Mouse (Mus musculus) CD4-positive helper T cell, adult 2 months (primary cell): ENCODE data around the gene App.

ENCODE experiments used
- DNase-seq: peaks from one replicate; pipeline ENCODE4 v3.0.0-alpha.2; 2012; ENCODE audit warnings: low read depth, missing footprints, low spot score

App gene

DNA sequence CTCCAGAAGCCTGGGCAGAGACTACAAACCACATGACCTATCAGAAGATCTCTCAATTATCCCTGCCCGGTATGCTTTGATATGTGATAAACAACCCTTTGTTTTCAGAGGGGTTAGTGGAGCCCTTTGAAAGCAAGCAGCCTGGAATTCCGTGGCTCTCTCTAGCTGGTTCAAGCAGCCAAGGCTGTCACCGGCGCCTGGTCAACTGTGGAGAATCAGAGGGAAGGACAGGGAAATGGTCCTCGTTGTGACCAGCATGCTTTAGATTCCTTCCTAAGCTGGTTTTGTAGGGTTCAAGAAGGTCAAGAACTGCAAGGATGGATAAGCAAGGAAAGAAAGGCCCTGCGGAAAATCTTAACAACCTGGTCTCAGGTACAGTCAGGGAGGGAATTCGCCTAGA is 21.9 kb downstream of the App start:
- no peak for DNase-seq

DNA sequence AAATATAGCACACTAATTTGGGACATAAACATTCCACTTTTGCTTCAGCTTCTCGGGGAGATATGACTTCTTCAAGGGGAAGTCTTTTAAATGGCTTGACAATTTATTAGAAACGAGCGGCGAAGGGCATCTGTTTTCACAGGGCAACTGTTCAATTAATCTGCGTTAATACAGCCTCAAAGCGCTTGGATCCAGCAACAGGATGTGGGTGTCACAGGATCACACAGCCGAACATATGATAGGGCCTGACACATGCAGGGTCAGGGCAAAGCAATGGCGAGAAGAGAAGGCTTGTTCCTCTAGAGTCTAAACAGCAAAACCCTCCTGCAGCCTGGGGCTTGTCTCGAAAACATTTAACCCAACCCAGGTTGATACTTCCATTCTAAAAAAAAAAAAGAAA is 22.7 kb downstream of the App start:
- no peak for DNase-seq

DNA sequence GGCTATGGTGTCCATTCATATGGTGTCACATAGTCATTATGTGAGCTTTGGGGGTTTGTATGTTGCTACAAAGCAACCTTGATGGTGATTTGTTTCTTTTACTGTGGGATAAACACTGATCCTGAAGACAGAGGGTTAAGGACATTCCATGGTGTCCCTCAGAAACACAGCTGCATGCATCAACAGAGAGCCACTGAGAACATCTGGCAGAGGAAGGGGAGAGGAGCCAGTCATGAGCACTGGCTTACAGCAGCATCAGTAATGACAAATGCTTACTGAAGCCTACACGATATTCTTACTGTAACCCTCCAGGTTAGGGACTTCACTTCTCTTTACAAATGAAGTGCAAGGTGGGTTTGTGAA is 24.1 kb downstream of the App start:
- no peak for DNase-seq

DNA sequence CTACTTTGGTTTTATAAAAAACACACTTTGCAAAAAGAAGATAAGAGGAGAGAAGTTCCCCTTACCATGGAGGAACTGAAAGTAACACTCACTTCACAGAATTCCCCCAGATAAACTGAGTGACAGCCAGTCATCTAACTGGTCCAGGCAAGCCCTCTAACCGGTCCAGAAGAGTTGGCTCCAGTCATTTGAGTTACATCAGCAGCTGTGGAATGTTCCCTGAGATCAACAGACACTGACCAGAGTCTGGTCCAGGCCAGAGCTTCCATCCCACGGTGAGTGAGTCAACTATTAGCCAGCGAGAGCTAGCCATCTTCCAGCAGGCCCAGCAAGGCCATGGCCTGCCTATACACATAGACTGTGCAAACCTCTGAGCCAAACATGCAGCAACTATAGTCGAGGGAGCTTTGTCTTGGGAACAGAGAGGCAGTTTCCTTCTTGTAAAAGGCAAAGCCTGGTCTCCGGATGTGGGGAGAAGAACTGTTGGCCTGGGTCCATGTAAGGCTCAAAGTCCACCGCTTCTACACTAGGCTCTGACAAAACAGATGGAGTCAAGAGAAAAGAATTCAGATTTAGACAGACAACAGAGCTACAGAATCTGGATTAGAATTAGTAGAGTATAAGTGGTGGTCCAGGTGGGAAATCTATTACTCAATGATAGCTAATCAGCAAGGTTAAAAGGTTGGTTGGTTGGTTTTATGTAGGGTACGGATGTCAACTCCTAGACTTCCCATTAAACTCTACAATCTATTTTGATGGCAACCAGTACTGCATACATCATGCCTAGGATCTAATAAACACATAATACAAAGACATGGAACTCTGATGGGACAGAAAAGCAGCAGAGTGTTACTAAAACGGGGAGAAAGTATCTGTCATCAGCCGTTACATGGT is 24.7 kb downstream of the App start:
- no peak for DNase-seq

DNA sequence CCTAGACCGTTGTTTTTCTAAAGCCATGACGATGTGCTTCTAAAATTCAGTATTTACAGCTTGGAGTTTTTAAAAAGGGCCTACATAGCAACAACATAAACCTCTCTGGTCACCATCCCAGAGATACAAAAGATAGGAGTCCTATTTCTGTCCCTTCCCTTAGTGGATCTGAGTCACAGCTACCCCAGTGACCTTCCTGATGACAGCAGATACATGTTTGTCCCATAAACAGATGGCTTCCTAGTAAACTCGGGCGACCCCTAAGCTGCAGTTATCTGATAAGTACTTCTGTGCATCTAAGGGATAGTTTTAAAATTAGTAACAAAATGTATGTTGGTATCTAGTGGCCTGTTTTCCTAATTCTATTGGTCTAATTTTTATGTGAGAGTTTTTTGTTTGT is 26.1 kb downstream of the App start:
- DNase-seq: no peak

DNA sequence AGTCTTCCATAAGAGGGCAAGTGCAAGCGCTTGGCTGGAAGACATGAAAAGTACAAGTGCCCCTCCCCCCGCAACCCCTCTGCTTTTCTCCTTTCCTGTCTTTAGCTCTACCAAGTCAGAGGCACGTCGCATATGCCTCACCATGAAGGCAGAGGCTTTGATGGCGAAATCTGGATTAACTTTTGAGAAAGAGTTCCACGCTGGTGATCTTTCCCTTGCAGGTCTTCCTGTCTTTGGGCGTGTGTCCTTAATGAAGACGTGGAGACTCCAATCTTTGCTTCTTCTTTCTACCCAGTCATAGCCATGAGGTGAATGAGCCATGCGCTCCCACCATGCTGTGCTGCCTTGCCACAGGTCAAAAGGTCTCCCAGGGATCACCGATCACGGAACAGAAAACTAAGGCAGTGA is 27.8 kb downstream of the App start:
- DNase-seq: no peak

DNA sequence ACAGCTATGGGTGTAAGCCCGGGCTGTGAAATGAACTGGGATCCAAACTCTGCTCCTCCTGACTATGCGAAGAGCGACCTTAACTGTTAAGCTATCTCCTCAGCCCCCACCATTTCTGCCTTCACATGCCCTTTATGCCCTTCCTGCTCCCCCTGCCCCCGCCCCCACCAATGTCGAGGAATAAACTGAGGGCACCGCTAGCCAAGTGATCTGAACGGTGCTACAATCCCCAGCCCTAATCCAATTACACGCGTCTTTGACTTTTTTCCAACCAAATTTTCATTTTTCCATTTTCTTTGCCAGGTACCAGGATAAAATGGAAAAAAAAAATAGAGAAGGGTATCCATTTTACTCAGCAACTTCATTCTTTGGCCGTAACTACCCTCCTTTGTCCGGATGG is 28.2 kb downstream of the App start:
- DNase-seq: no peak

DNA sequence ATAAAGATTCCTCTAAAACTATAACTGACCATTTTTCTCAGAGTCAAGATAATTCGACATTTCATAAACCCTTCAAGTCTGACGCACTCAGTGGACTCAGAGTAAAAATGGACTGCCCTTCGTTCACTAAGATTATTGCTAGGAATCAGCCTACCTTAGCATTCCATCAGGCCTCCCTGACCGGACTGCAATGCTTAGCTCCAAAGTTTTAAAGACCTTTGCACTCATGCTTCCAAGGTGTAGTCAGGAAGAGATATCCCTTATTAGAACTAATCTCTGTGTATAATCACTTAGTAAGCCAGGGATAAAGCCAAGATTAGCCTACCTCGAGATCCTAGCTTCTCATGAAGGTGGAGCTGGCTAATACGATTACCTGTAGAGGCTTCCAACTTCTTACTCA is 29.2 kb downstream of the App start:
- no peak for DNase-seq

DNA sequence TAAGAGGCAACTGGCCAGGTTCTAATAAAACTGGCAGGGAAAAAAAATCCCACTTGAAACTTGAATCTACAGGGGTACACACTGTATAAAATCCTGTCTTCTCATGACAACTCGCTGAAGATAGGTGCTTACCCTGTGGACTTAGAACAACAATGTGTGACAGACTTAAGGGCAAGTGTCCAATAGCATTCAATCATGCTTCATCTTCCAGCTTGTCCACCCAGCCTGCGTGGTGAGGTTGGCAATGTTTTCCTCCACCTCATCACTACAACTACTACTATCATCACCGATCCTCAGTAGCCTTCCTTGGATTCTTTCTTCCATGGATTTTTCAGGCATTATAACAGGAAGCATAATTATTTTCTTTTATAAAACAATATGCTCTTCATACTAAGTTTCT is 29.7 kb downstream of the App start:
- no peak for DNase-seq

DNA sequence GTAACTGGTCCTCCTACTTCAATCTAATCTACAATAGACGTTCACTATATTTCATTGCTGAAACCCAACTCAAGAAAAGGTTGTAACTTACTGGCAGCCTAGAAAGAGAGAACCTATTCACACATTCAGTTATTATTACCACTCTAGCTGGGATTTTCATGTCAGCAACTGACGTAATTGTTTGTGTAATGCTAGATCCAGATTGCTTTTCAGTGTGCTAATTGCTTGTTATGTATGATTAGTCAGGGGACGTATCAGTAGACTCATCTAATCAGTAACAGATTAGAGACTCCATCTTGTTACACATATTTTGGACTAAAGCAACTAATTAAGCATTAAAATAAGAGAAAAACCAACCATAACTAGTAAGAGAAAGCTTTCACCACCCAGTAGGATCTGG is 30.4 kb downstream of the App start:
- DNase-seq: no peak

DNA sequence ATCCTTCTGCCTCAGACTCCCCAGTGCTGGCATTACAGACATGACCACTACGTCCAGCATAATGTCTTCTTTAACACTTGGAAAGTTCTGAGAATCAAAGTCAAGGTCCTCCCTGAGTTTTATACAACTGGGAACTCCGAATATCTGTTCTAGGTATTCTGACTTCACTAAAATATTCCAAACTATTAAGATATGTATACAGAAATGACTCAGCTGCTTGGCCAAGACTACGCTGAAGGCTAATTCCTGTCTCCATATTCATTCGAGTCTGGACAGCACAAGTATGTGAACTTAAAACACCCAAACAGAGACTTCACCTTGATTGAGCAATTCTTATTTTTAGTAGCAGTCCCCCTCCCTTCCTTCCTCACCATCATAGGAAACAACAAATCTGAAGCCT is 32.2 kb downstream of the App start:
- no peak for DNase-seq

DNA sequence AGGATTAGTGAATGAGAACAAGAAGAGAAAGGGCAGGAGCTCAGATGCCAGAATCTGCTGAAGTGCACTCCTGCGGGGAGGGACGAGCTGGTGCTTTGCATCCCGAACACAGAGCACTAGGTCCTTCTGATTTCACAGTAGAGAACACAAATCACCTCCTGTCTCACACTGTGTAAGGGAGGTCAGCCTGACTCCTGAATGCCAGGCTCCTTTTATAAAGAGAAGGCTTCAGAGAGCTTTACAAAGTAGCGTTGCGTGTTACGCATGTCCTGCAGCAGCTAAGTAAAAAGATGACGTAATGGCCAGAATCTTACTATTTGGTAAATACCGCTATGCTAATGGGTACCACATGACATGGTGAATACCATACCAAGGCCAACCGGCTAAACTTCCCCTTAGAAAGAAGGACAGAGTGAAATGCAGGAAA is 34.4 kb downstream of the App start:
- no peak for DNase-seq

DNA sequence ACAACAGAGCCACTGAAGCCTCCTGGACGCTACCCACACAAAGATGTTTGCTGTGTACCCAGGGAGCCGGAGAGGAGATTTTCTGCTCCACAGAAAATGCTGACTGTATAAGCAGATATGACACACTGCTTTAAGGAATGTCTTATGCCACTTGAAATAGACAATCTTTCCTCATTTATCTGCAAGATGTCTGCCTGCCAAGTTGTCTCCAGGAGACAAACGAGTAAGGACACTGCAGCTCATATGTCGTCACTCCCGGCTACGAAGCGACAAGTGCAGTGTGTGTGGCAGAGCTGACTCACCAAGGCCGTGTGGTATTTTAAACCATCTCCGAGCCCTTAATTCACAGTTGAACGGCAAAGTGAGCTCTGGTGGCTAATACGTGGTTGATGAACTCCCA is 36.2 kb downstream of the App start:
- no peak for DNase-seq

DNA sequence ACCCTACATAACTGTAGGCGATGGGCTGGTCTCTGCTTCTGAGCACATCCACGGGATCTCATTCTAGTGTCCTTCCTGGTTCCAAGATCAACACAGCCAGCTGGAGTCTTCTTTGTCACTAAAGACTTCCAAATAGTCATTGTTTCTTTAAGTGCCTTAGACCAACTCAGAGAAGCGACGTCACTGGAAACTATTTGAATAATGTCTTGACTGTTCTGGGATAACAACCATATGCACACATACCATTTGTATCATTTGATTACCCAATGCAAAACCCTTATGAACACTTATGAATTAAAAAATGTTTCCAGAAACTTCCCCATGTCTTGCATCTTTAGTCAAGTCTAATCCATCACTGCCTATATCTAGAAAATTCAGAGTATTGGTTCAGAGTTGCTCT is 37.5 kb downstream of the App start:
- DNase-seq: no peak

DNA sequence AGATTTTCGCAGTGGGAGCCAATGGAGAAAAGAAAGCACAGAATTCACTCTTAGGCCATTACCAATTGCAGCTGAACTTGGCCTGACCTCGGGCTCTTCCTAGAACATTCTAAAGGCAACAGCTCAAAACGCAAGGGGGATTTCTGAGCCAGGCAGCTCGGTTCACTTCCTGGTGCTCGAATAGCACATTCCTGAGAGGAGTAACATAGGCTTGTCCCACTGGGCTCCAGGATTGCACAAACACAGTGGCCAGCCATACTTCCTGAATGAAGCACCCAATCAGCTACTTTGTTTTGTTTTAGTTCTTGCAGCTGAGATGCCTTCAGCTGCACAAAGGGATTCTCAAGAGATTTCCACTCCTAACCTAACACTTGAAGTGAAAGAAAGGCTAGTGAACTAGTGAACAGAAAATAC is 40.1 kb downstream of the App start:
- no peak for DNase-seq

DNA sequence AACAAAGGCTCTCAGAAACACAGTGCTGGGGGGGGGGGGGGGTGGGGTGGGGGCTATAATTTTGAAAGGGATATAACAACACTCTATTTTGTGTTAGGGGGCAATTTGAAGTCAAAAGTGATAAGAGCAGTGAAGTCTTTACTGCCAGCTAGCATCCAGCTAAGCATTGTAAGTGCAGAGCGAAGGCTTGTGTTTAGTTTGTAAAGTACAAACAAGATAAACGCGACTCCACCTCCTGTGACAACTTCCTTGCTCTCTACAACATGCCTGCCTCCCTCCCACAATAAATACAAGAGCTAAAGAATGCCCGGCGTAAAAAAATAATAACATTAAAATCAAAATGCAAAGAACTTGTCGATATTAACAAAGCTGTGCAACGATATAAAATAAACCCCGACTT is 40.5 kb downstream of the App start:
- DNase-seq: no peak

DNA sequence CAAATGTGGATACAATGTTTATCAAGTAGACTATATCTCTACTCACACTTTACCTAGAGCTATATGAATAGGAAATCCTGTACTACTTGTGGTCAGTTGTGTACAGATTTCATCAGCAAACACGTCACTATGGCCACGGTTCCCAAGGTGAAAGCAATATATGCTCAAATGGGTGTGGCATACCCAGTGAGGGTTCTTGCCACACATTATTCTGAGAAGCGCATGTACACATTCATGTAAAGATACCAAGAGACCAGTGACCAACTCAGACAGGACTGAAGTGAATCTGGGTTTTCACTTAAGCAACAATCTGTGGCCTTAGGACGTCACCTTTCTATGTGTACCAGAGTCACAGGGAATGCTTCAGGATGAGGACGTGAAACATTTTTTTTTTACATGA is 41.4 kb downstream of the App start:
- no peak for DNase-seq

DNA sequence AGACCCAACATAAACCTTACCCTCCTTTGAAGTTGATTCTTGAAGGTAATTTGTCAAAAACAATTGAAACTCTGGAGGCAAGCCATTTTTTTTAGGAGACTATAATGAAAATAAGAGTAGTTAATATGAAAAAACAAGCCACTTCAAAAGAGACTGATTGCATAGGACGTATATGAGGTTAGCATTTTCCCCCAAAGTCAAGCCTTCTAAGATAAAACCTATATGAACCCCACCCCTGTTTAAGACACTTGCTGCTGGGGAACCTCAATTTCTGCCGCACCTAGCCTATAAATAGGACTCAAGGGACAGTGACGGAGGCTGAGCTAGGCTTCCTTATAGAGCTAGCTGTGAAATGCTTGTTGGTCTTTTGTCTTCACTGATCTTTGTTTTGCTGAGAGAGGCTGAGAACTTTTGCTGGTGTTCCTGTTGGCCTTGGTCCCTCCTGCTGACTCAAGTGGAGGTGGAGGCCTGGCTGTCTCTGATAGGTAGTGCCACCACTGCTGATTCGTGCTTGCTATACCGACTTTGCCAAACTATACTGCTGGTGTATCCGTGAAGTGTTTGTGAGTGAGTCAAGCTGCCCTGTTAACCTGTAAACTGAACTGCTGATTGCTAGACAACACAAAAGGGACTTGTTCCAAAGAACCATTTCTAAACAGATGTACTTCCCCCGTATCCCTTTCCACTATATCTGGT is 42.6 kb downstream of the App start:
- DNase-seq: no peak

DNA sequence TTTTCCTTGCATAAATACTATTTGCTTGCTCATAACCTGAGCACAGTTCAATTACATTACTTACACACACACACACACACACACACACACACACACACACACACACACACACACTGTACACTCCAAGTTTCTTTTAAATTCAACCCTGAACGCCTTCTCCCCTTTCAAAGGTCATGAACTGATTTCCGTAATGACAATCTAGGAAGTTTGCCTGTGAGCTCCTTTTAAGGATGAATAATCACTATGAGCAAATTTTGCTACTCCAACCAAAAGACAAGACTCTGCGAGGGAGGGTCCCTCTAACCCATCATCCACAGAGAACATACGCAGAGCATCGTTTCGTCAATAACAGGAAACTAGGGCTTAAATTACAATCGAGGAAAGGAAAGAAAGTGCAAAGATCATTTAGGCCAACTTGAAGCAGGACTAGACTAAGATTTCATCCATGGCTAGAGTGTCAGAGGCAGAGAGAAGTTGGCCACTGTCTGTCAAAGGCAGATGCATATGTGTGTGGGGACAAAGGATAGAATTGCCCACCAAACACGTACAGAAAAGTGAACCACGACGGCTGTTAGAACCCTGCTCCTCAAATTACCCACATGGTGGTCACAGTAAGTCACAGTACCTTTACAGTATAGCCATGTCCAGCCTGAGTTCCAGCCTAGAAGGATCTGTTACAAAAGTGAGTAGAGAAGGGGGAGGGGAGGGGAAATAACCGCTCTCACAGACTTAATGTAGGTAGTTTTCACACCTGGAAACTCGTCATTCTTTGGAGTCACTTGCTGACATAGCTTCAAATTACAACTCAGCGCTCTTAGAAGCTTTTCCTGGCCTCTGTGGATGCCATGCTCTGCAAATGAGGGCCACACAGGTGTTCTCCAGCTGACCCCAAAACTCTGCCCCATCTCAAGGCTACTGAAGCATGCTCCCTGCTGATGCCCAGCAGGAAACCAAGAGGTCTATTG is 44.6 kb downstream of the App start:
- DNase-seq: no peak

DNA sequence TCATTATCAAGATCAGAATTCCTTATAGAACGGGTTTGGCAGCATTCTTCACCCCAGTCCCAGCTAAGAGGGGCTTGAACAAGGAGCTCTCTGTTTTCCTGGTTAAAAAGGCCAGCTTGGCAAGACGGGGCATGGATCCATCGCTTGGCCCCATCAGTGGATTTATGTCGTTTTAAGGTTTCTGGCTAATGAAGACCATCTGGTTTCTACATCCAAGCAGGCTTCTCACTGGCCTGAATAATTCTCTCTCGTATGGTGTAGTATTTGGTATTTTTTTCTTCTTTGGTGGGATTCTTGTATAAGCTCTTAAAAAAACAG is 45.3 kb downstream of the App start:
- no peak for DNase-seq

DNA sequence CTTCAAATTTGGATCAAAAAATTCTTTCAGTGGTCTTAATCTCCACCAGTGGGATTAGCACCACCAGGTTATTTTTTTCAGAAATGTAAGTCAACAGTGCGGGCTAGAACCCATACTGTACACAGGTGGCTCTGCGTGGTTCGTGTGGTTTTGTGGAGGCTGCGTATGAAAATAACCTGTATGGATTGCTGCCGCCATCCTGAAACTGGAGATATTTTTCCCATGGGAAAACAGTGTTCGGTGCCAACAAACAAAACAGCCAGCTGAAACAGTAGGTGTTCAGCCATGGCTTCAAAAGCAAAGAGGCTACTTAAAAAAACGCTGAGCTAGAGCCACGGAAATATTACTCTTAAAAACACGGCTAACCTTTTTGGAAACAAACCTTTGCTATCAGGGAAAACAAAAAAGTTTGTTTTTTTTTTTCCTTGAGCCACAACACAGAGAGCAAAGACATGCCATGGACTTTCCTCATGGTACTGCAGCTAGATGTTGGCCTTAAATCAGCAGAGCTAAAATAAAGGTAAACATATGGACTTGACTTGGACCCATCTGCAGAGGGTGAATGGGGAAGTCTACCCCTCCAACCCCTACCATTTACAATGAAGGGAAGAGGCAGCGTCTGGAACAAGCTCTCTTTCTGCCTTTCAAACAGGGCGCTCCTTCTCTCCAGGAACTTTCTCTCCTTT is 45.8 kb downstream of the App start:
- DNase-seq: no peak

DNA sequence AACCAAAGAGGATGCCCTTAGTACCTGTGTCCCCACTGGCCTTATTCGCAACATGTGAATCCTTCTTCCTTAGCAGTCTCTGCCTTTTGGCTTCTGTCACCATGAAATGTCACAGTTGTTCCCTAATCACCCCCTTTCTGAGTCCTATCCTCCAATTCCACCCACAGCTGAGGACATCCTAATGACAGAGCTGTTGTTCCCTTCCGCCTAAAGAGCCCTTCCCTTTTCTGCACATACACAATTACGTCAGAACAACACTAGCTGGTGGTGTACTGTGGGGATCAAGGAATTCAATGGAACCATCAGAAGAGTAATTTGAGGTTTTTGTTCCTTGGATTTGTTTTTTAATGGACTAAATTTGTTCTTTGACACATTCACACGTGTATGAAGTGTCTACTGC is 48.9 kb downstream of the App start:
- no peak for DNase-seq
